Mouse (Mus musculus): Measurements from ENCODE around the gene Try4.
"Not testable (repeated sequence)": the region's sequence is repeated elsewhere in the genome, so short reads cannot be mapped to it uniquely, and the experiment has no call there.

The Try4 gene

GRCm38 (mm10) chr6:41301969-41302368 is at the start of gene Try4:
Try4 (plus strand) TSS chr6:41302269.
- DNase-seq (ENCODE audit: low read depth, low spot score): no peak

GRCm38 (mm10) chr6:41253314-41253713 is 48.8 kb upstream of the Try4 start:
- DNase-seq (ENCODE audit: low read depth, low spot score): not testable (repeated sequence)

- DNase-seq (ENCODE audit: low read depth, low spot score): no peak
These were observed 45.6 kb upstream of the Try4 start for GRCm38 (mm10) chr6:41256424-41256823.

- no peak for DNase-seq (ENCODE audit: low read depth, low spot score)
These were observed 44.6 kb upstream of the Try4 start for GRCm38 (mm10) chr6:41257432-41257831.

DNA sequence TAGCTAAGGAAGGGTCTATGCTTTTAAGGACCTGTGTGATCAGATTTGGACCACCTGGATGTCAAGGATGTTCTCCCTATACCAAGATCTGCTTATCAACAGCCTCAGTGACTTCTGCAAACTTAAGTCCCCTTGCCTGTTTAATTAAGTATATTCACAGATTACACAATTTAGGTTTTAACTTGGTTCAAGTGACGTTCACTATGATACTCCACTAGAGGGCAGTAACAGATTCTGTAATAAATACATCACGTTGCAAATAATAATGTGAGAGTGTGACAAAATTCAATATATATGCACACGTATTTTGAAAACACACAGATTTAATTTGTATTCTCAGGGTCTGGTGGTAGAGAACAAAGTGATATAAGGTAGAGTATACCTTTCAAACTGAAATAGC is 39.3 kb upstream of the Try4 start:
- DNase-seq (ENCODE audit: low read depth, low spot score): no peak

- DNase-seq (ENCODE audit: low read depth, low spot score): no peak
These were observed 35.9 kb upstream of the Try4 start for GRCm38 (mm10) chr6:41266140-41266539.

GRCm38 (mm10) chr6:41298255-41298654 is 3.8 kb upstream of the Try4 start:
- DNase-seq (ENCODE audit: low read depth, low spot score): no peak

- DNase-seq (ENCODE audit: low read depth, low spot score): not testable (repeated sequence)
These were observed 14.7 kb downstream of the Try4 start, which contains the start of gene Try5 for GRCm38 (mm10) chr6:41316741-41317140. Try5 (minus strand) TSS chr6:41316841.

DNA sequence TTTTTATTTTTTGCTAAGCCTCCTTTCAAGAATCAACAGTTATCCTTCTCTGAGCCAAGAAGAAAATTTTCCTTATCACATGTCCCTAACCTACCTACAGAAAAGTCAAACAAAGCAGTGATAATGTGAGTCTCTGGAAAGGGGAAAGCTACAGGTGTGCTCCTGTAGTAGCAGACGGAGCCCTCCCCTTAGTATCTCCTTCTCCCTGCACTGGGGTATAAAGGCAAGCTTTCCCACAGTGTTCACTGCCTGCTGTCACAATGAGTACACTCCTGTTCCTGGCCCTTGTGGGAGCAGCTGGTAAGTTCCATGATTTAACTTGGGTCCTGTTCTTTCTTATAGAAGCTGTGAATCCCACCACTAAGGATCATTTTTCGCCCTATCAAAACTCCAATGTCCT is 51.9 kb downstream of the Try4 start, which contains the start of gene Try10:
Gene Try10, plus strand, starts transcription at position 174 of the 400 bp plus-strand sequence.
- DNase-seq (ENCODE audit: low read depth, low spot score): no peak

Data from WW6 (cell line).